Mouse (Mus musculus): ENCODE measurements around the gene Itga3.

Gene Itga3

DNA sequence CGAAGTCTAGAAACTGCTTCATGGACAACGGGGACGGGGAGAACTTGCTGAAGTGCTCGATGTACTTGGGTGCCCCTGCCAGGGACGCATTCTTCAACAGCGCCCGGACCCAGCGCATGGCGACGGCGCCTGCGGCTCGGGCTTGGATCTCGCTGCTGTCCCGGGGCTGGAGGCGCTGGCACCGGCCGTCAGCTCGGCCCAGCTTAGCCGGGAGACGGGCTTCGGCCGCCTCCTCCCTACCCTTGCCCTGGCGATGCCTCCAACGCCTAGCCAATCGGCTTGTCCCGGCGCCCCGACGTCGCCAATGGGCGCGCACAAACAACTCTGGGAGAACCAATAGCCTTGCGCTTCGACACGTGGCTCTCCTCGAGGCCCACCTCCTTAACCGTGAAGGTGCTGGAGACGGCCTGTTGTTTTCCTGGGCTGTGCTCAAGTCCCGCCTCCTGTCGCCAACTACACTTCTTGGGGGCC, 35.4 kb downstream of the Itga3 start, which contains the start of gene Pdk2:
Gene Pdk2, minus strand, starts transcription at position 216 of the 471 bp plus-strand sequence.
- in situ Hi-C loops (cut with MboI; ENCODE audit: low pct_unique_long_range_greater_than_20kb in 1 of 2, low sequenced_read_pairs in 2 of 2, unreplicated experiment in 1 of 2): loop anchor here in 1 of 2 experiments (5.0 kb wide), 1 partner anchor 66 kb away; no protein-coding TSS in a partner anchor

DNA sequence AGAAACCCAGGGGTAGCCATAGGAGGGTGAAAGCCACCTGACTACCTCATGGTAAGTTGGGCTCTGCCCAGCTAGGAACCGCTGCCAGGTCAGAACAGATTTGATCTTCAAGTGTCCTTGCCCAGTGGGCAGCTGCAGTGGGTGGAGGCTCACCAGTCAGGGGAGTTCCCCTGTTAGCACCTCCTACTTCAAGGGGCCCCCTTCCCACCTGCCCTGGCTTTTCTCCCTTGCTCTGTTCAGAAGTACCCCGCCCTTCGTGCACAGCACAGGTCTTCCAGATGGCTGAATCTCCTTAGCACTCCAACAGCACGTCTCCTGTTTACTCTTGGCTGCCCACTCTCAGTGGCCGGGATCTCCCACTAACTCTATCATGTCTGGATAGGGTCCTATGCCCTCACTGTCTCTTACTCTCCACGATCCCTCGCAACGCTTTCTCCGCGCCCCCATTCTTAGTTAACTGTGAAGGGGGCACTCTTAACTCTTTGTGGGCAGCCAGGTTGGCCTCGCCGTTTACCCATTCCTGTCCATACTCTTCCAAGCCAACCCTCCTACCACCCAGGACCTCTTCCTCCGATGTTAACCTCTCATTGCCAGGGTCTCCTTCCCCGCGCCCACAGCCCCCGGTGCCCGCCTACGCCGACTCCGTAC, 36.0 kb downstream of the Itga3 start:
- in situ Hi-C loops (cut with MboI; ENCODE audit: low pct_unique_long_range_greater_than_20kb in 1 of 2, low sequenced_read_pairs in 2 of 2, unreplicated experiment in 1 of 2): loop anchor here in 1 of 2 experiments (5.0 kb wide), 1 partner anchor 67 kb away; no protein-coding TSS in a partner anchor

GRCm38 (mm10) chr11:95039766-95040165, 36.8 kb downstream of the Itga3 start:
- in situ Hi-C loops (cut with MboI; ENCODE audit: low pct_unique_long_range_greater_than_20kb in 1 of 2, low sequenced_read_pairs in 2 of 2, unreplicated experiment in 1 of 2): loop anchor here in 1 of 2 experiments (5.0 kb wide), 1 partner anchor 68 kb away; no protein-coding TSS in a partner anchor

DNA sequence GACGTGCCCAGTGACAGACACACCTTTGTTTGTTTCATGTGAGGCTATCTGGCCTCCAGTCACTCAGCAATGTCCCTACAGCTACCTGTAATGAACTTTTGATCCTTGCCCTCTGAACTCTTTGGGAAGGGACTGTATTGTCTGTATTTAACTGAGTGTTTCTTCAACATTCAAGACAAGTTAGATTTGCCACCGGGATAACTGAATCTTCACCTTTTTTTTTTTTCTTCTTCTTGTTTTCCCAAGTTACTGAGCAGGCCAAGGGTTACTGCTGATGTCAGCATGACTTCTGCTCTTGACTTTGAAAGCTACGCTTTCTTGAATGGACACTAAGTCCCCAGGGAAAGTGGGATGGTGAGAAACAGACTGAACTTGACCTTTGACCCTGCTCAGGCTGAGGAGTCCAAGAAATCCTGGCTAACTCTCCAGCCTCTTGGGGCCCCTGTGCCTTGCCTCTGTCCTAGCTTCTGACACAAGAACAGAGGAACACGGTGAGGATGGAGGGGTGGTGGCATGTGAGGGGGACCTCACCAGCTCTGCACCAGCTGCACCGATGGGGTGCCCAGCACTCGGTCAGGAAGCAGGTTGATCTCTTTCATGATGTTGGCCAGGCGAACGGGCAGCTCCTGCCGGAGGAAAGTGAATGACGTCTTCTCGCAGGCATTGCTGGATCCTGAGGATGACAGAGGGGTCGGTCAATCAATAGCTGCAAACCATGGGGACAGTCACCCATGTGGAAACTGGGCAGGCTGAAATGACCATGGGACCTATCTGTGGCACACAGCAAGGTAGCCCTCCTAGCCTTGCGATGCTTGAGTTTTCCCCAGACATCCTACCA, 37.6 kb downstream of the Itga3 start:
- in situ Hi-C loops (cut with MboI; ENCODE audit: low pct_unique_long_range_greater_than_20kb in 1 of 2, low sequenced_read_pairs in 2 of 2, unreplicated experiment in 1 of 2): no loop called here

DNA sequence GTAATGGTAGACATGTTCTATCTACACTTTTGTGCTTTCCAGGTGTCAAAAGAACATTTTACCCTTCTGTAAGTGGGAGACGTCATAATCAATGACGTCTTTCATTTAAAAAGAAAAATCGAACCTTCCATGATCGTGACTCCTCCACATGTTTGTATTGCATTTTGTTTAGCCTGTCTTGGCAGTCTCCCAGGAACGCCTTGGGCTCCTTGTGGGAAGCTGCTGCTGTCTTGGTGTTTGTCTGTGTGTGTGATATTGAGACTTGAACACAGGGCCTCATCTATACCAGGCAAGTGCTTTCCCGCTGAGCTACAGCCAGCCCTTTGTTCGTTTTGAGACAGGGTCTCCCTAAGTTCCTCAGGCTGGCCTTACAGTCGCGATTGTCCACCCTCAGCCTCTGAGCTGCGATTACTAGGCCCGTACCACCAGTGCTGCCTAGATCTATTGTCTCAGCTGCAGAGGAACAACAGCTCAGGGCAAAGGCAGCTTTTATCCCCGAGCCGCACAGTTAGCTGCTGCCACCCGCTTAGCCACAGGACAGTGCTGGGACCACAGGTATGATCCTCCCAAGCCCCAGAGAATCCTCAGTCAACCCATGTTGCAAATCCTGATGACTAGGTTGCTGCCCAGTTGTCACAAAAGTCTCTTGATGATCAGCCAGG, 38.3 kb downstream of the Itga3 start:
- in situ Hi-C loops (cut with MboI; ENCODE audit: low pct_unique_long_range_greater_than_20kb in 1 of 2, low sequenced_read_pairs in 2 of 2, unreplicated experiment in 1 of 2): no loop called here

- in situ Hi-C loops (cut with MboI; ENCODE audit: low pct_unique_long_range_greater_than_20kb in 1 of 2, low sequenced_read_pairs in 2 of 2, unreplicated experiment in 1 of 2): no loop called here
Measured at GRCm38 (mm10) chr11:95037306-95037705, 39.3 kb downstream of the Itga3 start.

- in situ Hi-C loops (cut with MboI; ENCODE audit: low pct_unique_long_range_greater_than_20kb in 1 of 2, low sequenced_read_pairs in 2 of 2, unreplicated experiment in 1 of 2): no loop called here
Measured at GRCm38 (mm10) chr11:95036521-95036920, 40.1 kb downstream of the Itga3 start.

- in situ Hi-C loops (cut with MboI; ENCODE audit: low pct_unique_long_range_greater_than_20kb in 1 of 2, low sequenced_read_pairs in 2 of 2, unreplicated experiment in 1 of 2): no loop called here
Measured at GRCm38 (mm10) chr11:95034902-95035301, 41.7 kb downstream of the Itga3 start.

- in situ Hi-C loops (cut with MboI; ENCODE audit: low pct_unique_long_range_greater_than_20kb in 1 of 2, low sequenced_read_pairs in 2 of 2, unreplicated experiment in 1 of 2): no loop called here
Measured at GRCm38 (mm10) chr11:95033617-95034016, 43.0 kb downstream of the Itga3 start.

DNA sequence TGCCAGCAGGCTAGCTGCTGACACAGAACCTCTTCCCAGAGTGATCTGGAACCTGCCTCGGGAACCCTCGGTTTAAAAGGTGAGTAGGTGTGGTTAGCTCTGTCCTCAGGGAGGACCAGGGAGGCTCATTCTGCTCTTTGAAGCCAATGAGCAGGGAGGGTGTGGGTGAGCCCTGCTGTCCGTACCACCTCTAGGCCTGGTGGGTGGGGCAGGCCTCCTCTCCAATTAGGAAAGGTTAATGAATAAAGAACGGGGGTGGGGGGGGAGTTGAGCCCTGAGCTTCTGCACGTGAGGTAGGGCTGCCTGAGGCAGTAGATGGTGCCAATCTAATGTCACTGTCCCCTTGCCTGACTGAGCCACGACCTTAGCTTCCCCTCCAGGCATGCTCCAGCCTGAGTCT, 43.7 kb downstream of the Itga3 start:
- in situ Hi-C loops (cut with MboI; ENCODE audit: low pct_unique_long_range_greater_than_20kb in 1 of 2, low sequenced_read_pairs in 2 of 2, unreplicated experiment in 1 of 2): no loop called here

- in situ Hi-C loops (cut with MboI; ENCODE audit: low pct_unique_long_range_greater_than_20kb in 1 of 2, low sequenced_read_pairs in 2 of 2, unreplicated experiment in 1 of 2): no loop called here
Measured at GRCm38 (mm10) chr11:95027850-95028470, 48.6 kb downstream of the Itga3 start.

DNA sequence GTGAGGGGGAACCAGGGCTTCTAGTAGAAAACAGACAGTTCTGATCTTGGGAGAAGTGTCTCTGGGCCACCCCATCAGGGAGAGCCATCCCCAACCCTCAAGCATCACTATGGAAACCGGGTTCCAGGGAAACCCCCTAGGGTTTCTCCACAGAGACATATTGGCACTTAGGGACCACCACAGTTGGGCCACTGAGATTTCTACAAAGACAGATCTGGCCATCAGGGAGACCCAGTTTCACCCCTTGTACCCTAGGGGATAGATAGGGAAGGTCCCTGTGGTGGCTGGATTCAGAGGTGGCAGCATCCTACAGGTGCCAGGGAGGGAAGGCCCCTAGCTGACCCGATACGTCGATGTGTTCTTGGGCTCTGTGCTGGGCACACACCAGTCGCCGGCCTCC, 49.8 kb downstream of the Itga3 start:
- in situ Hi-C loops (cut with MboI; ENCODE audit: low pct_unique_long_range_greater_than_20kb in 1 of 2, low sequenced_read_pairs in 2 of 2, unreplicated experiment in 1 of 2): no loop called here

DNA sequence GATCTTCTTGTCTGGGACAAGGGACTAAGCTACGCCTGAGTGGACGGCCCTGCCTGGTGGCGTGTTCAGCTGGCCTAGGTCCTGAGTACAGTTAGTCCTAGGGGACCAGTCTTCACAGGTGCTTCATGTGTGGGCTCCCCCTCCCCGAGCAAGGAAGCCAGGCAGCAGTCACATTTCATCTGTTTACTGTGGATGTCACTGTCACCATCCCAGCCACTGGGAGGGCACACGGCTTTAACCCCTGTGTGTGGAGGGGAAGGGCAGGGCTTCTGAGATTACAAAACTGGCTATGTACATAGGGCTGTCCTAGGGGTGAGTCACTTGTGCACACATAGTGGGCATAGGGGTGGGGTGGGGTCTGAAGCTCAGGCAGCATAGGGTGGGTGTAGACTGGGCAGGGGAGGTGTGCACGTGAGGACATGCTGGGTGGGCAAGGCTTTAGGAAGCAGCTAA, 50.5 kb downstream of the Itga3 start:
- in situ Hi-C loops (cut with MboI; ENCODE audit: low pct_unique_long_range_greater_than_20kb in 1 of 2, low sequenced_read_pairs in 2 of 2, unreplicated experiment in 1 of 2): no loop called here

GRCm38 (mm10) chr11:95025227-95026012, 51.2 kb downstream of the Itga3 start:
- in situ Hi-C loops (cut with MboI; ENCODE audit: low pct_unique_long_range_greater_than_20kb in 1 of 2, low sequenced_read_pairs in 2 of 2, unreplicated experiment in 1 of 2): no loop called here

DNA sequence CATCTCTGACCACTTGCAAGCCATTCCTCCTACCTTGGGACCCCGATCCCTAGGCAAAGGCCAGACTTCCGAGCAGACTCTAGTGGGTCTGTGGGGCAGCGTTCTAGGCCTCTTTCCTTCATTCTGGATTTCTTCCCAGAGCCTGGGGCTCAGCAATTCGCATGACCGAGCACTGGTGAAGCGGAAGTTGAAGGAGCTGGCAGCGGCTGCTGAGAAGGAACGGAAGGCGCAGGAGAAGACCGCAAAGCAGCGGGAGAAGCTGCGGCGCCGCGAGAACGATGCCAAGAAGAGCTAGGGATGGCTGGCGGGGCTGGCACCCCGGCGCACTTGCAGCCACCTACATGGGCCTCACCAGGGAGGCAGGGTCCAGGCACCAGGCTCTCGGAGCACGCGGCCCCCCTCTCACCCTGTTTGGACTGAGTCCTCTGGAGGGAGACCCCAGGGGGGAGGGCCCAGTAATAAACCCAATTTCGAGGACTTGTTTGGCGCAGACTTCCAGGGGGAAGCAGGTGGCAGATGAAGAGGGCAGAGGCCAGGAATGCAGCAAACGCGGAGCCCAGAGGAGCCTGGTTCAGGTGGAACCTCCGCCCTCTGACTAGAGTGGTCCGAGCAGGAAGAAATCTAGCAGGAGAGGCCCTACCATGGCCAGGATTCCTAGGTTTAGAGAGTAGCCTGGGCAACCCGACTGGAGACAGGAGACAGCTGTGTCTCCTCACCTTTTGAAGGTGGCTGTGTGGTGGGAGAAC, 52.0 kb downstream of the Itga3 start:
- in situ Hi-C loops (cut with MboI; ENCODE audit: low pct_unique_long_range_greater_than_20kb in 1 of 2, low sequenced_read_pairs in 2 of 2, unreplicated experiment in 1 of 2): no loop called here

DNA sequence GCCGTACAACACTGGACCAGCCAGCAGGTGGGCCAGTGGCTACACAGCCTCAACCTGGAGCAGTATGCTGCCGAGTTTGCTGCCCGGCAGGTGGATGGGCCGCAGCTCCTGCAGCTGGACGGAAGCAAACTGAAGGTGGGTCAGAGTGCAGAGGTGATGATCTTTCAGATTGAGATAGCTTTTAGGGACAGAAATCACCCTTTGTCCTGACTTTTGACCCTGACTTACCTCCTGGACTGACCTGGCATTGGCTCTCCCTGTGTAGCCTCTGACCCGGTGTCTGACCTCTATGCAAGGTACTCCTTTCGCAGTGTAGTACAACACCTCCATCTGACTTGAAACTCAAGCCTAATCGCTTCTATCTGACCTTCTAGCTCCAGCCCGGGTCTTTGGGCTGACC, 53.1 kb downstream of the Itga3 start:
- in situ Hi-C loops (cut with MboI; ENCODE audit: low pct_unique_long_range_greater_than_20kb in 1 of 2, low sequenced_read_pairs in 2 of 2, unreplicated experiment in 1 of 2): no loop called here

Measured in mouse embryonic stem cell (cell line).